Mouse (Mus musculus): ENCODE measurements around the gene Plcg1. TPM values are rescaled to one million over a fixed set of nuclear protein-coding genes. Genes with fewer than 3 reads are reported as not detected.

Gene Plcg1
- total RNA-seq, 2 experiments from 2014 or later: 102 to 111 TPM

- intact Hi-C loops (cut with DNase I): no loop called here
- DNase-seq (ENCODE audit: low spot score in 2 of 2): no peak
Measured at GRCm38 (mm10) chr2:160810376-160810775, 79.3 kb downstream of the Plcg1 start.

GRCm38 (mm10) chr2:160810802-160811201 lies 79.7 kb downstream of the Plcg1 start:
- intact Hi-C loops (cut with DNase I): no loop called here
- DNase-seq (ENCODE audit: low spot score in 2 of 2): no peak

Other genes starting within 250 kb of the Plcg1 start
- 10 to 100 TPM; 83.0 to 85.7 TPM for gene Top1, start 85.4 kb upstream of the Plcg1 start, total RNA-seq (2021)
- gene Zhx3, start 141.7 kb downstream of the Plcg1 start, total RNA-seq (2021): 10 to 100 TPM; 71.0 to 78.4 TPM
- gene Lpin3, start 149.4 kb downstream of the Plcg1 start, total RNA-seq (2021): under 1 TPM; 0.39 to 0.99 TPM
- under 1 TPM; 0.14 to 0.28 TPM for gene Emilin3, start 181.0 kb downstream of the Plcg1 start, total RNA-seq (2021)